ENCODE assay signal across 9 mouse cellular contexts in the genomic region with DNA sequence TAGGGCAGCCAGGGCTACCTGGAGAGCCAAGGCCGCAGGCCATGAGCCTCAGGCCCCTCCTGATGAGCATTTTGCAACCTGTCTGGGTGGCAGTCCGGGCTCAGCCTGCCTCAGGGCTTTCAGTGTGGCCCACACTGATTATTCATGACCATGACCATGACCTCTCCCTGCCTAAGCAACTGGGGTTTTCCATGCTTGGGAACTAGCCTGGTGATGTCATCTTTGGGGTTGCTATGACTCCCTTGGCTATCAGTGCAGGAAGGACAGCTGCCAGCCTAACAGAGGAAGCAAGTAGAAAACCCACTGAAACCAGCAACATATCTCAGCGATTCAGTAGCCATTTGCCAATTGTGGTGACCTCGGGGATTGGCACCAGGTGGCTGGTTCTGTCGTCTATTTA.
DNase-seq lines count a peak whose midpoint lies in the region; ATAC-seq lines count a peak whose summit lies in the region.
"Had no signal": no experiment of that assay in that cellular context is flagged by ENCODE, and none has a peak within 500 bp of the region (broad histone marks: within the 10 kb centered on the region; RNA-seq: fewer than 3 reads in every experiment).

No protein-coding gene starts in this region.

- DNase-seq in B cell, adult 2 months: peak; percentile 46 to 48
- DNase-seq in ZHBTc4 (ENCODE audit: low read depth, low spot score): peak; percentile 58
- peak; percentile 59 for DNase-seq in forebrain, embryonic 14.5 days (ENCODE audit: low spot score)
- peak; percentile 35 for DNase-seq in hindbrain, embryonic 10.5 days (ENCODE audit: low spot score)
- peak; percentile 67 to 72 for DNase-seq in layer of hippocampus, postnatal 10 days (ENCODE audit: low spot score in 2 of 2)
- no peak for DNase-seq in right cerebral cortex, adult 18-20 months

- peaks cover 12% of the 10 kb centered on the region for H3K36me3 ChIP-seq in forebrain, embryonic 14.5 days (ENCODE audit: control insufficient read depth, insufficient read depth, low read length)
- peaks cover 14% of the 10 kb centered on the region for H3K36me3 ChIP-seq in hindbrain, embryonic 10.5 days

- WGBS in forebrain, embryonic 14.5 days: 61% methylated on average over 5 of the region's 5 CpGs
- WGBS in hindbrain, embryonic 10.5 days: 72% methylated on average over 5 of the region's 5 CpGs

- no peak overlapping the region for H3K4me2 ChIP-seq in forebrain, embryonic 14.5 days (ENCODE audit: low read length)
- H3K4me2 ChIP-seq: embryonic facial prominence, embryonic 15.5 days had no signal

- H3K9me3 ChIP-seq in forebrain, embryonic 14.5 days (replicated peaks; ENCODE audit: control insufficient read depth, low read length): no peaks in the 10 kb centered on the region
- H3K9me3 ChIP-seq in hindbrain, embryonic 10.5 days: no peaks in the 10 kb centered on the region
- H3K9me3 ChIP-seq: embryonic facial prominence, embryonic 15.5 days had no signal

- H3K27ac ChIP-seq in forebrain, embryonic 14.5 days (ENCODE audit: low read depth, low read length): no peak overlapping the region
- H3K27ac ChIP-seq in hindbrain, embryonic 10.5 days: no peak overlapping the region
- H3K27ac ChIP-seq: embryonic facial prominence, embryonic 15.5 days had no signal

- H3K9ac ChIP-seq in forebrain, embryonic 14.5 days (ENCODE audit: low read length): no peak overlapping the region
- H3K9ac ChIP-seq: embryonic facial prominence, embryonic 15.5 days had no signal

- peaks cover 14% of the 10 kb centered on the region; the same call in 1 of the 2 replicates for H3K4me1 ChIP-seq in forebrain, embryonic 14.5 days (ENCODE audit: control insufficient read depth, insufficient read depth, low read length)
- peaks cover 46% of the 10 kb centered on the region for H3K4me1 ChIP-seq in hindbrain, embryonic 10.5 days (replicated peaks)

- peak; percentile 53 for ATAC-seq in forebrain, embryonic 14.5 days
- ATAC-seq in monocyte, adult 5-6 weeks (replicated peaks; ENCODE audit: insufficient number of reproducible peaks, low FRiP score, low TSS enrichment, poor library complexity, severe bottlenecking): peak; percentile 33; the same call in 1 of the 2 replicates
- no peak for ATAC-seq in erythroid progenitor cell, adult 5-6 weeks (replicated peaks; ENCODE audit: low FRiP score, poor library complexity, severe bottlenecking)

- no peaks in the 10 kb centered on the region for H3K27me3 ChIP-seq in forebrain, embryonic 14.5 days (replicated peaks; ENCODE audit: control insufficient read depth, insufficient read depth, low read length)
- no peaks in the 10 kb centered on the region for H3K27me3 ChIP-seq in hindbrain, embryonic 10.5 days (ENCODE audit: insufficient read depth, poor library complexity, severe bottlenecking)
- H3K27me3 ChIP-seq: embryonic facial prominence, embryonic 15.5 days had no signal

- no peak overlapping the region for H3K4me3 ChIP-seq in forebrain, embryonic 14.5 days (ENCODE audit: low read depth, low read length)
- no peak overlapping the region for H3K4me3 ChIP-seq in hindbrain, embryonic 10.5 days
- H3K4me3 ChIP-seq: embryonic facial prominence, embryonic 15.5 days had no signal
